Mouse (Mus musculus): ENCODE data around the gene Gm4869. TPM values are rescaled to one million over a fixed set of nuclear protein-coding genes. Genes with fewer than 3 reads are reported as not detected.
"Not testable (repeated sequence)": the region's sequence is repeated elsewhere in the genome, so short reads cannot be mapped to it uniquely, and the experiment has no call there.

Gm4869 gene
- polyA plus RNA-seq, 1 experiment from 2014 or later = not detected

DNA sequence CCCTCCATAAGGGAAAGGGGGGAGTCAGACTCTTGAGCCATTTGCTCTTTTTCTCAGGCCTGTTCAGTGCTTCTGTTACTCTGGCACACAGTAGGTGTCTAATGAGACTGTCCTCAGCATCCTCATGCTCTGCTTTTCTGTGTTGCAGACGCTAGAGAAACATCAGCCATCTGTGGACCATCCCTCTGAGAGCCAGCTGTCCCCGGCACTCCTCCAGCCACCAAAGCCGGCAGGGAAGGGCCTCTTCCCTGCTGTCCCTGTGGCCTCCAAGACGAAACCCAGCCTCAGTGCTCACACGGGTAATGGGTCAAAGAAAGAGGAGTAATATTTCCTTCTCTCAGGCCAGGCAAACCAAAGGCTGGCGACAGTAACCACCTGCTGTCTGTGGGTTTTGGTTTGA lies 45.7 kb downstream of the Gm4869 start:
- H3K9ac ChIP-seq = no peak overlapping the region
- H3K27me3 ChIP-seq = no peaks in the 10 kb centered on the region; the same call in 1 of the 2 replicates
- no peaks in the 10 kb centered on the region for H3K36me3 ChIP-seq
- no peak for ATAC-seq (ENCODE audit: low FRiP score)
- 57% methylated on average over 6 of the region's 6 CpGs for WGBS
- no peaks in the 10 kb centered on the region for H3K4me1 ChIP-seq (replicated peaks)
- H3K4me3 ChIP-seq = no peak overlapping the region
- H3K27ac ChIP-seq = no peak overlapping the region
- no peaks in the 10 kb centered on the region for H3K9me3 ChIP-seq
- no peak overlapping the region for H3K4me2 ChIP-seq

DNA sequence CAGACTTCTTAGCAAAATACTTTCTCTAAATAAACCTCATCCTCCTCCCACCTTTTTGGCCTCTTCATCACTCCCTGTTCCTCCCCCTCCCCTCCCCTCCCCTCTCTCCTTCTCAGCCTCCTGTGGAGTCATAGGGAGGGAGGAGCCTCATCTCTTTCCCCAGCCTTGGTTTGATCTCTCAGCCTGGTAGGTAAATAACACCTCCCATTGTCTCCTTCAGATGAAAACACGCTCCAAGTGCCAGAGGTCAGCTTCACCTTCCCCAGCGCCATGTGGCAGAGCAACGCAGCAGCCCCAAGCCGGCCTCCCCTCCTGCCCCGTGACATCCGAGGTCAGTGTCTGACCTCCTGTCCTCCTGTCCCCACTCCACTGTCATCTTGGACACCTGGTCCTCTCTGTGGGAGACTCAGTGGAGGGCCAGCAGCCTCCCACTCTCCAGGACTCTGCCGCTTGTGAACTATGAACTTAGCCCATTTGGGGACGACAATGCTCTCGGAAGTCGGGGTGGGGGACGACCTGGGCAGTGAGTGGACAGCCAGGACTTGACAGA lies 47.3 kb downstream of the Gm4869 start:
- Histone ChIP-seq H3K27ac (no peak overlapping the region), H3K9me3 (no peaks in the 10 kb centered on the region), H3K36me3 (no peaks in the 10 kb centered on the region), H3K27me3 (no peaks in the 10 kb centered on the region; the same call in 1 of the 2 replicates), H3K4me3 (no peak overlapping the region), H3K9ac (no peak overlapping the region), H3K4me2 (no peak overlapping the region), H3K4me1 (replicated peaks) (no peaks in the 10 kb centered on the region)
- no peak for ATAC-seq (ENCODE audit: low FRiP score)
- WGBS = 46% methylated on average over 11 of the region's 11 CpGs

DNA sequence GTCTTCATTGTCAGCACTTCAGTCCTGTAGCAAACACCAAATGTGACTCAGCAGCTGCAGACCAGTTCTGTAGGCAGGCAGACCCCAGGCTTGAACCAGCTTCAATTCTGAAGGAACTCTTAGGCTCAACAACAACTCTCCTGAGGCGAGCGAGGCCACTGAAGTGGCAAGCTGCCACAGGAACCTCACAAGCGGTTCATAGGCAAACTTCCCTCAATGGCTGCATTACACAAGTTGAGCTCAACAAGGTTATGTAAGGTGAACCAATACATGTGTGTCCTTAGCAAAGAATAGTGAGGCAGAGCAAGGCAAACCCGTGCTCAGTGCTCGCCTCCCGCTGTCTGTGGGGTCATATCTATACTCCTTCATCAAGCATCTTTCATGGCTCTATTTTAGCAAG lies 52.7 kb downstream of the Gm4869 start:
- Histone ChIP-seq H3K36me3 (no peaks in the 10 kb centered on the region), H3K27ac (no peak overlapping the region), H3K9me3 (no peaks in the 10 kb centered on the region), H3K4me2 (no peak overlapping the region), H3K4me1 (replicated peaks) (peaks cover 7% of the 10 kb centered on the region), H3K27me3 (peaks cover 5% of the 10 kb centered on the region), H3K4me3 (no peak overlapping the region), H3K9ac (no peak overlapping the region)
- WGBS = 88% methylated on average over 6 of the region's 6 CpGs
- ATAC-seq (ENCODE audit: low FRiP score) = no peak

DNA sequence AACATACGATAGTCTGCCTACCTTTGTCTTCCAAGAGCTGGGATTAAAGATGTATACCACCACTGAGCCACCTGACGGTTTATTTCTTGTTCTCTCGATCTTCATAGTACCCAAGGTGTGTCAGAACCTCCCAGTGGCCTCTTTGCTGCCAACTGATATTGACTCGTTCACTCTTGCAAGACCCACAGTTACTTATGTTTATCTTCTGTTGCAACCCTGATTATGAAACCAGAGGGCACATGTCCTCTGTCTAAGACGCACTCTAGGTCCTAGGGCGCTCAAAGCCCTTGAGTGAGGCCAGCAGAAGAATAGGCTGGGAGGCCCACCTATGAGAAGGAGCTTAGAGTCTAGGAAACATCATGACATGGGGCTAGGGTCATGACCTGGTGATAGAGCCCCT lies 55.3 kb downstream of the Gm4869 start:
- WGBS = 93% methylated on average over 6 of the region's 6 CpGs
- no peak overlapping the region for H3K4me3 ChIP-seq
- no peak for ATAC-seq (ENCODE audit: low FRiP score)
- H3K4me2 ChIP-seq = no peak overlapping the region
- no peak overlapping the region for H3K27ac ChIP-seq
- no peak overlapping the region for H3K9ac ChIP-seq
- H3K27me3 ChIP-seq = peaks cover 13% of the 10 kb centered on the region
- H3K4me1 ChIP-seq (replicated peaks) = peaks cover 18% of the 10 kb centered on the region
- no peaks in the 10 kb centered on the region for H3K9me3 ChIP-seq
- H3K36me3 ChIP-seq = no peaks in the 10 kb centered on the region

DNA sequence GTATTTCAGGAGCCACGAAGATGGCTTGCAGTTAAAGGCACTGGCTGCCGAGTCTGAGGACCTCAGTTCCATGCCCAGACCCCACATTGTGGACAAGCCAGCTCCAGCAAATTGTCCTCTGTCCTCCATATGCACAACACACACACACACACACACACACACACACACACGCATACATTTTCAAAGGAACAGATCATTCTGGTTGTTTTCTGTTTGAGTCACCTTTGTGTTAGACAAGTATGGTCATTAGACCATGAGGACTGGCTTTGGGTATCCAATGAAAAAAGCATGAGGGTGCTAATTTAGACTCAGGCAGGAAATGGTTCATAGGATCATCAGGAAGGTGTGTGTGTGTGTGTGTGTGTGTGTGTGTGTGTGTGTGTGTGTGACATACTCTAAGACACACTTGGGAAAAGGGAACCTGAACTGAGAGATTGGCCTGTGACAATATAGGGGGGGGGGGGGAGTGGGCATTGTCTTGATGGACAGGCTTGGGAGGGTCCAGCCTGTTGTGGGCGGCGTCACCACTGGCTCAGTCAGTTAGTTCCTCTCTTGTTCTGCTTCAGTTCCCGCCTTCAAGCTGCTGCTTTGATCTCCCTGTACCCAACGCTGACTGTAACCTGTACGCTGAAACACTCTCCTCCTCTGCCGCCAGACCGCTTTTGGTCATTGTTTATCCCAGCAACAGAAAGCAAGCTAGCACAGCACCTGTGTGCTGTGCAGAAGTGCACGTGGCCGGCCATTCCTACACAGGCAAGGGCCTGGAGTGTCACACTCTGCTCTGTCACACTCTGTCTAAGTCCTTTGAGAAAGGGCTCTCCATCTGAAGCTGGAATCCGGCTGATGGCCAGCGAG lies 56.8 kb downstream of the Gm4869 start:
- 22% methylated on average over 12 of the region's 14 CpGs for WGBS
- Histone ChIP-seq H3K4me2 (peak overlapping the region; percentile 43), H3K9ac (no peak overlapping the region), H3K27ac (no peak overlapping the region), H3K36me3 (no peaks in the 10 kb centered on the region), H3K4me1 (replicated peaks) (peaks cover 33% of the 10 kb centered on the region), H3K4me3 (peak overlapping the region; percentile 5; the same call in 1 of the 2 replicates), H3K9me3 (no peaks in the 10 kb centered on the region), H3K27me3 (peaks cover 13% of the 10 kb centered on the region)
- ATAC-seq (ENCODE audit: low FRiP score) = no peak

DNA sequence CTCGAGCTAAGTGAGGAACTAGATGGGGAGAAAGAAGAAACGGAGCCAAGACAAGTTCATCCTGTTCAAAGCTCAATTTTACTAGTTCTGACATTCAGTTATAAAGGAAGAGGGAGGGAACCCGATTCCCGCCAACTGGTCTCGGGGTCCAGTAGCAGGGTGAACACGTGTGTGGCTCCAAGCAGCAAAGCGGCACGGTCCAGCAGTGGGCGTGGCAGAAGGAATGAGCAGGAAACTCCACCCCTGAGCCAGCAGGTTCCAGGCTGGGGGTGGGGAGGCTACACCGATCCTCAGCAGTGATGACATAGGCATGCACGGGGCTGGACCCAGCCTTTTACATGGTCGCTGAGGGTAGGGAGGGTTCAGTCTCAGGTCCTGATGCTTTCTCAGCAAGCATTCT lies 57.5 kb downstream of the Gm4869 start:
- H3K27ac ChIP-seq; H3K9me3 ChIP-seq; H3K9ac ChIP-seq; ATAC-seq (ENCODE audit: low FRiP score); H3K36me3 ChIP-seq: not testable (repeated sequence)
- peak overlapping the region; percentile 43 for H3K4me2 ChIP-seq
- peak overlapping the region; percentile 5; the same call in 1 of the 2 replicates for H3K4me3 ChIP-seq
- WGBS = under 1% methylated on average over 12 of the region's 12 CpGs
- H3K4me1 ChIP-seq (replicated peaks) = peaks cover 40% of the 10 kb centered on the region
- H3K27me3 ChIP-seq = peaks cover 13% of the 10 kb centered on the region

DNA sequence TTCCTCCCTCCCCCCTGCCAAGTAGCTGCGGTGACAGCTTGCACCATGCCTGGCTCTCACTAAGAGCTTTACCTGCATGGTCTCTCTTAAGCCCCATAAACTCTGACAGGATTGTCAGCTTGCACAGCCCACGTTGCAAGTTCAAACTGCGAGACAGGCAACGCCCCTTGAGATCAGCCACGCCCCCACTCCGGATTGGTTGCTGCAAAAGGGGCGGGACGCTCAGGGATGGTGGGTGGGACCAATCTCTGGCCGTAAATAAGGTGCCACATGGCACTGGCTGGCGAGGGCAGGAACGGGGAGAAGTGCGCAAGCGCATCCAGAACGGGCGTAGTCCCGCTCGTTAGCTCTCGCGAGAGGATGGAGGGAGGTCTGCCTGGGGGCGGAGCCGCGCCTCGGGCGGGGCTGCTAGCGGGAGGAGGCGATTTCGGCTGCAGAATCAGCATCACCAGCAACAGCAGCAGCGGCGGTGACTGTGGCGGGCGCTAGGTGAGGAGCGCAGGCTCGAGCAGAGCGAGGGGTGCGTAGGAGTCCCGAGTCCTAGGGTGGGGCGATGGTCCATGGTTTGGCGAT lies 59.8 kb downstream of the Gm4869 start, which contains the start of gene Chst12:
Chst12 (plus strand) TSS at position 343 of the 573 bp plus-strand sequence.
- Histone ChIP-seq H3K9ac (peak within 1 kb of the TSS; percentile 83), H3K4me3 (peak within 1 kb of the TSS; percentile 61), H3K27ac (peak within 1 kb of the TSS; percentile 78), H3K4me2 (peak within 1 kb of the TSS; percentile 81), H3K4me1 (replicated peaks) (peaks cover 63% of the 10 kb centered on the region), H3K36me3 (no peaks in the 10 kb centered on the region), H3K27me3 (peaks cover 13% of the 10 kb centered on the region), H3K9me3 (no peaks in the 10 kb centered on the region)
- under 1% methylated on average over 38 of the region's 38 CpGs for WGBS
- ATAC-seq (ENCODE audit: low FRiP score) = peak; percentile 95

DNA sequence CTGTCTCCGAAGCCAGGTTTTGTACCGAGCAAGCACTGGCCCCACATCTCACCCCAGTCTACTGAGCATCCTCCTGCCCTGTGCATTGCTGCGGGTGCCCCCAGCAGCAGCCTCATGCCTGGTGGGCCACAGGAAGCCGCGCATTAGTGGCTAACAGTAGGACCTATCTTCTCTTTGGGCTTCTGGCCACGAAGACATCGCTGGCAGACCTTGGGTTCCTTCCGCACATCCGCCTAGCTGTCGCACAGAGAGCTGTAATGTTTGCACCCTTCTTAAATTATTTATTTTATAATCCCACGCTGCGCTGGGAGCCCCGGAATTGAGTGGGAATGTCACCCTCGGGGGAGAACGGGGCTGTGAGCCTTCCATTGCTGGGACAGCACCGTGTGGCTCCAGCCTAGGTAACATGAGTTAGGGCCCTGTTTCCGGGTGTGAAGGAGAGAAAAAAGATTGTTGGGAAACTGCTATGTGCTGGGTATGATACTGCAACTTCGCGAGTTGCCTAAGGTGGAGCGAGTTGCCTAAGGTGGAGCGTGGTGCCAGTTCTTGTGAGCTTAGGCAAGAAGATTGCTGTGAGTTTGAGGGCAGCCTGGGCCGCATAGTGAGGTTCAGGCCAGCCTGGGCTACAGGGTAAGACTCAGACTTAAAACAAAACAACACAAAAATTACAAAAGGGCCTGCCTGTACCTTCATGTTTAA lies 60.8 kb downstream of the Gm4869 start:
- Histone ChIP-seq H3K9me3 (no peaks in the 10 kb centered on the region), H3K4me2 (peak overlapping the region; percentile 81), H3K27me3 (peaks cover 13% of the 10 kb centered on the region), H3K27ac (peak overlapping the region; percentile 78), H3K4me3 (peak overlapping the region; percentile 61), H3K4me1 (replicated peaks) (peaks cover 68% of the 10 kb centered on the region), H3K9ac (peak overlapping the region; percentile 83), H3K36me3 (no peaks in the 10 kb centered on the region)
- ATAC-seq (ENCODE audit: low FRiP score) = peak; percentile 14
- 41% methylated on average over 22 of the region's 22 CpGs for WGBS

DNA sequence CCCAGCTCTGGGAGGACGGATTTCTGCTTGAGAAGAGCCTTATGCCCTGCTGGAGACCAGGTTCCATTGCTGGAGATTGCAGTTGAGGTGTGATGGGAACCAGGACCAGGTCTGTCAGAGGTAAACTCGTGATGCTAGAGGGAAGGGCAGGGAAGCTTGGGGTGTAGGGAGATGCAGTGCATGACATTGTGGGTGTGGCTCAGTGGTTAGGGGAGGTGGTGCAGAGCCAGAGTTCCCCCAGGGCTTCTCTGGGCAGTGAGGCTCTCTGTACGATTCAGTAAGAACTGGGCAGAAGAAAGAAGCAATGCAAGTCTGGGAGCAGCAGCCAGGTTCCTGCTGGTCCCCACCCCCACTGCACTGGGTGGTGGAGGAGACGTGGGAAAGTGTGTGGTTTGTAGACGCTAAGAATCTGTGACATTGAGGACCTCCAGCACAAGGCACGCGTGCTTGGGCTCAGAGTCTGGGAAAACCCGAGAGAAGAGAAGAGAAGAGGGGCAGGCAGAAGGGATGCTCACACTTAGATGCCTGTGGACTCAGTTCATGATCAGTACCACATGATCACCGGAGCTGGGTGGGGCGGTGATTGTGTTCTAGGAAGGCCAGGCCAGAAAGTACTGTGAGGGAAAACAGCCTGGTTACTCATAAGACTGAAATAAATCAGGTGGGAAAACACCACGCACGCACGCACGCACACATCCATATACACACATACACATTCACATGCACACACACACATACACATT lies 62.2 kb downstream of the Gm4869 start:
- H3K4me3 ChIP-seq = no peak overlapping the region
- H3K36me3 ChIP-seq = no peaks in the 10 kb centered on the region
- H3K27ac ChIP-seq = no peak overlapping the region
- no peak overlapping the region for H3K9ac ChIP-seq
- H3K4me2 ChIP-seq = 0 out of 2 replicates have a peak overlapping the region, but pooled peaks have one; percentile 81
- WGBS = 87% methylated on average over 14 of the region's 14 CpGs
- peaks cover 65% of the 10 kb centered on the region for H3K4me1 ChIP-seq (replicated peaks)
- ATAC-seq (ENCODE audit: low FRiP score) = no peak
- peaks cover 10% of the 10 kb centered on the region; the same call in 1 of the 2 replicates for H3K27me3 ChIP-seq
- H3K9me3 ChIP-seq = no peaks in the 10 kb centered on the region

DNA sequence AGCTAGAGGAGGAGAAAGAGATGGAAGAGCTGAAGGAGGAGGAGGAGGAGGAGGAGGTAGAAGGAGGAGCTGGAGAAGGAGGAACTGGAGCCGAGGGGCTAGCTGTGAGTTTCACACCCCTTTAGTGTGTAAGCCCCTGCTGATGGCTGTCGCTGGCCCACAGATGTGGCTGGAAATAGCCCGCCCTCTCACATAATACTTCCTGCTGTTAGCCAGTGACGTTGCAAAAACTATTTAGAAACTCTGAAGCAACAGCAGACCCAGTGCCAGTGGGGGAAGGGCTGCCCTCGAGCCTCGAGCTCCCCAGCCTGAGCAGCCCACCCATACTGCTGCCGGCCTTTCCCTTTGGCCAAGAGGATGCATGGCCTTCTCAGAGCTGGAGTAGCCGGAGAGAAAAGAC lies 63.2 kb downstream of the Gm4869 start:
- no peaks in the 10 kb centered on the region for H3K9me3 ChIP-seq
- ATAC-seq (ENCODE audit: low FRiP score) = no peak
- no peak overlapping the region for H3K4me2 ChIP-seq
- H3K4me3 ChIP-seq = no peak overlapping the region
- H3K9ac ChIP-seq = 0 out of 2 replicates have a peak overlapping the region, but pooled peaks have one; percentile 2
- WGBS = 41% methylated on average over 7 of the region's 8 CpGs
- no peak overlapping the region for H3K27ac ChIP-seq
- 0 out of 2 replicates have a peak, but pooled peaks cover 2% of the 10 kb centered on the region for H3K27me3 ChIP-seq
- H3K4me1 ChIP-seq (replicated peaks) = peaks cover 57% of the 10 kb centered on the region
- no peaks in the 10 kb centered on the region for H3K36me3 ChIP-seq

DNA sequence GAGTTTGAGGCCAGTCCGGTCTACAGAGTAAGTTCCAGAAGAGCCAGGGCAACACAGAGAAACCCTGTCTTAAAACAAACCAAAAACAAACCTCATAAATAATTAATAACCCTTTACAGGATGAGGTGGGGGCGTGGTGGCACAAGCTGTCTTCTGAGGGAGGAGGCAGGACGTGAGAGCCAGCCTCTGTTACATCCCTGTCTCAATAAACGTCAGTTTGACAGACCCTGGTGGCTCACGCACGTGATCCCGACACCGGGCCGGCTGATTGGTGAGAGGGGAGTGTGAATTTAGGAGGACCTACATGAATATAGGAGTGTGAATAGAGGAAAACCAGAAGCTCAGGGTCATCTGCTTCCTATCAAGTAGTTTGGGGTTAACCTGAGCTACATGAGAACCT lies 63.8 kb downstream of the Gm4869 start:
- Histone ChIP-seq H3K4me2 (no peak overlapping the region), H3K27ac (no peak overlapping the region), H3K36me3 (no peaks in the 10 kb centered on the region), H3K4me1 (replicated peaks) (peaks cover 61% of the 10 kb centered on the region), H3K9ac (0 out of 2 replicates have a peak overlapping the region, but pooled peaks have one; percentile 2), H3K27me3 (no peaks in the 10 kb centered on the region), H3K9me3 (no peaks in the 10 kb centered on the region), H3K4me3 (no peak overlapping the region)
- no peak for ATAC-seq (ENCODE audit: low FRiP score)
- 34% methylated on average over 9 of the region's 9 CpGs for WGBS

All from hindbrain, embryonic 13.5 days (tissue).